Mouse (Mus musculus): Measurements from ENCODE around the gene Aim2.

Gene Aim2

DNA sequence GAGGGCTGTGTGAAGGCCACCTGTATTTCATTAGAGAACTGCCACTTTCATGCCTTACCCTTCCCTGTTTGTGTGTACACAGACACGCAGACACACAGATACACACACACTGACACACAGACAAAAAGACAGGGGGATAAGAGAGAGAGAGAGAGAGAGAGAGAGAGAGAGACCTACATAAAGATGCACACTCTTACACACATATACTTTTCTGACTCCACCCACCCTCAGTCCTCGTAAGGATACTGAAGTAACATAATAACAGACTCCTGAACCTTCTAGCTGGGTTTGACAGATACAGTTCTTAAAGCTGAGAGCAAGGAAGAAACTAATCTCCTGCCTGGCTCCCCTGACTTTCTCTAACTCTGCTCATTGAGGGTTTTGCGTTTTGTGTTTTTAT lies 38.8 kb downstream of the Aim2 start:
- no peak for DNase-seq (ENCODE audit: inconsistent age in 2 of 2, low spot score in 1 of 2)

DNA sequence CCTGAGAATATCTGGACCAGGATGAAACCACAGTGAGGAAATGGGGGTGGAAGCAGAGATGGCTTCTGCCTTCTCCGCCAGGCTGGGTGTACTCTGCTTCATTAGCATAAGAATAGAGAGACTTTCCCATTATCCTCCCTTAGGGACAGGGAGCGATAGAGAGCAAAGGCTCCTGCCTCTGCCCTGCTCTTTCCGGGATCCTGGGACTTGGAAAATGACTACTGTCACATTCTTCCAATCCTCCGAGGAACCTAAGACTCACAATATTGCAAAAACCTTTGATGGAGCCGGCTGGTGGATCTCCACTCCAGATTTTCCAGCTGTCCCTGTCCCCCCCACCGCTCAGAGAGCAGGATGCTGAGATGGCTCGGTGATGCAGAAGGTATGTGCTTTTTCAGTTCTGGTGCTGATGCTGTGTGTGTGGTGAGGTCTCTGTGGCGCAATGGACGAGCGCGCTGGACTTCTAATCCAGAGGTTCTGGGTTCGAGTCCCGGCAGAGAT lies 39.3 kb downstream of the Aim2 start:
- peak in 1 of 2 experiments; percentile 36 for DNase-seq (ENCODE audit: inconsistent age in 2 of 2, low spot score in 1 of 2)

DNA sequence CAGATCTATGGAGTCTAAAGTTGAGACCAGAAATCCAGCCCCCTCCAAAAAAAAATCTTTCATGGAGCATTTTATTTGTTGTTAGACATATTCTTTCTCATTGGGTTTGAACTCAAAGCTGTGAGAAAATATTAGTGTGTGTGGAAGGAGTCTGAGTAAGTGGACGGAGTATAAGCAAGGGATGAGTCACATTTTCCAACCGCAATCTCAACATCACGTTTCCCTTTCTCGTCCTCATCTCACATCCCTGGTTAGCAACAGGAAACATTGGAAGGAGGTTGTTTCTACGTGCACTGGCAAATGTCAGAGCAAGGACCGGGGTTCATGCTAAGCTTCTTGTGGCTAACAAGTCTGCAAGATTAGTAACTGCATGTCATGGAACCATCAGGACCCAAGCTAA lies 41.1 kb downstream of the Aim2 start:
- DNase-seq (ENCODE audit: inconsistent age in 2 of 2, low spot score in 1 of 2): no peak

DNA sequence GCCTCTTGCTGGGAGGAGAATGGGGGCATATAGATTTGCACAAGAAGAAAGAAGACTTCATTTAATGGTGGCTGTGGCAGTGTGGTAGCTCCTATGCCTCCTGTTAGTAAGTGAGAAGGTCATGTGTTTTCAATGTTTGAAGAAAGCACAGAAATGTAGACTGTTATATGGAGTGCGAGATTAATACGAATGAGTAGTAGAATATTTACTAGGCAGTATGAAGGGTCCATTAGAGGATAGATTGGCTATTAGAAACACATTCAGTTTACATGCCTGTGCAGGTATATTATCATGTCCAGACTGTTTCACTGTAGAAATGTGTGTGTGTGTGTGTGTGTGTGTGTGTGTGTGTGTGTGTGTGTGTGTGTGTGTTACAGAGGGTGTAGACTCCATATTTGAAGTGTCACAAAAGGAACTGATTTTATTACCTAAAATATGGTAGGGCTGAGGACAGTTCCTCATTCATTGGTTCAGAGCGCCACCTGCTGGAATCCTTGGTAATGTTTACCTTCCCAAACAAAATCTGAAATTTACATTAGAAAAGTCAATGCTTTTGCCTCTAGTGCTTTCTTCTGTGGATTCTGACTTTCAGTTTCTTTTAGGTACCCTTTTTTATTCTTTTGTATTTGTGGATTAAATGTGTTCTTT lies 47.8 kb downstream of the Aim2 start:
- peak; percentile 26 to 79 for DNase-seq (ENCODE audit: inconsistent age in 2 of 2, low spot score in 1 of 2)

DNA sequence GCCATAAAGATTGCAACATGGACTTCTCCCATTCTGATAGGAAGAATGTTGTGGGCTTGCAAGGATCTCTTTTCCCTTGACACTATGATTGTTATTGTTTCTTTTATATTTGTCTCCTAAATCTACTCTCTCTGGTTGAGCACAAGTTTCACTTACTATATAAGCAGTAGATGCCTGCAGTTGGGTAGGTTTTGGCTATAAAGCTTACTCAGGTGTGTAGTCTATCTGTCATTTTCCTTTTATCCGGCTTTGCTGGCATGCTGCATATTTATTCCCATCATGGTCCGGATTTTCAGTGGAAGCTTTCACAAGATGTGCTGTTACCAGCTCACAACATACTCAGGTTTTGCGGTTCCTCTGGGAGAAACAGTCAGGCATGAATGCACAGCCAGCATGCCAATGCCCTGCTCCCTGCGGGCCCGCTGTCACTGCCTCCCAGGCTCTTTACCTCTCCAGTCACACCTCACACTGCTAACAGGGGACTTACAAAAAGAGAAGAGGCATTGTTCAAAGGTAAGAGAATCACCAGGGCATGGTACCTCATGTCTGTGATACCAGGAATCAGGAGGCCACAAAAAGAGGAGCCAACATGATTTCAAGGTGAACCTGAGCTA lies 54.1 kb downstream of the Aim2 start:
- no peak for DNase-seq (ENCODE audit: inconsistent age in 2 of 2, low spot score in 1 of 2)

DNA sequence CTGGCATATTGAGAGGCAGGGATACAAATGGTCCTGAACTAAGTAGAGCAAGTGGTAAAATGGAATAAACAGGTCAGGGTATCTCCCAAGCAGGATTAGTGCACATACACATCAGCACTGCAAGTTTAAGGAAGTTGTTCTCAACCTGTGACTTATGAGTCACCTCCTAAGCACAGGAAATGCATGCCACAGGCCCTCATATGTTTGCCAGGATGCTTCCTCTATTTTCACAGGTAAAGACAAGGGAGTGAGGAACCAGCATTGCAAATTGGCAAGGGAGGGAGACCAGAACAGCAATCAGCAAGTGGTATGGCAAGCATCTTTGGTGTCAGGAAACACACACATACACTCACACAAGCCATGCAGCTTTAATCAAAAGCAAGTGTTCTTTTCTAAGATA lies 58.4 kb downstream of the Aim2 start:
- DNase-seq (ENCODE audit: inconsistent age in 2 of 2, low spot score in 1 of 2): no peak

DNA sequence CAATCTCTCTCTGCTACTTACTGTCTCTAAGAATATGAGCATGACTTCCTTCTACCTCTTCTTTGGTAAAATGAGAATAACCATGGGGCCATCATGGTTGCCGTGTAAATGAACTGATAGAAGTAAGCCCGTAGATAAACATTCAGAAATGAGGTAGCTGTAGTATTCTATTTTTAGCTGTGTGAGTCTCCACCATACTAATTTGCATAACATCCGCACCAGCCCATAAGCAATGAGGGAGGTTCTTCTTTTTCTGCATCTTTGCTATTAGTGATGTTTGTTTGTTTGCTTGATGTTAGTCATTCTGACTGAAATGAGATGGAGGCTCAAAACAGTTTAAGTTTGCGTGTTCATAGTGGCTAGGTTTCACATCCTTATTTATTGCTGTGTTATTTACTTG lies 61.2 kb downstream of the Aim2 start:
- DNase-seq (ENCODE audit: inconsistent age in 2 of 2, low spot score in 1 of 2): no peak

DNA sequence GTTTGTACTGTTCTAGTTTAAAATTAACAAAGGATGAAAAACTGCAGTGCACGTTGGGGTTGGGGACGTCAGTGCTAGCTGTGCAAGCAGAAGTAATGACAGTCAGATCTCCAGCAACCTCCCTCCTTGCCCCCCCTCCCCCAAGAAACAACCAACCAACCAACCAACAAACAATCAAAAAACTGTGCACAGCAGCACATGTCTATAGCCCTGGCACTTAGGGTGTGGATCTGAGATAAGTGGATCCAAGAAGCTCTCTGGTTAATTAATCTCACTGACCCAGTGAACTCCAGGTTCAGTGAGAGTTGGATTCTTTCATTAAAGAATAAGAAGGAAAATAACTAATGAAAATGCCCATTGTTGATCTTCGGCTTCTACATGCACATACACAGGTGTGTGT lies 64.0 kb downstream of the Aim2 start:
- no peak for DNase-seq (ENCODE audit: inconsistent age in 2 of 2, low spot score in 1 of 2)

DNA sequence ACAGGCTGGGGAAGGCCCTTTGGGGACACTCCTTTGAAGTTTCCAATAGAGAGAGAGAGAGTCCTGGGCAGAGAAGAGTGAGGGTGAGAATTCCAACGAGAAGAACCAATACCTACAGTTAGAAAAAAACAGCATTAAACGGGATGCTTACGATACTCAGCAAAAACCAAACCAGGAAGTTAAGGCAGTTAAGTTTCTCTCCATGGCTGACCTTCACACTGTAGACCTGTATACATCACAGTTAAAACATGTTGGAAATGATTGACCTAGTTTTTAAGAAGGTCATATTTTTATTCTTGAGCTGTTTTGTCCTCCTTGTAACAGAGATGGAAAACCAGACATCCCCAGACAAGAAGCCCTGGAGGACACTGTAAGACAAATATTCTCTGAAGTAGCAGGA lies 67.8 kb downstream of the Aim2 start:
- DNase-seq (ENCODE audit: inconsistent age in 2 of 2, low spot score in 1 of 2): no peak

DNA sequence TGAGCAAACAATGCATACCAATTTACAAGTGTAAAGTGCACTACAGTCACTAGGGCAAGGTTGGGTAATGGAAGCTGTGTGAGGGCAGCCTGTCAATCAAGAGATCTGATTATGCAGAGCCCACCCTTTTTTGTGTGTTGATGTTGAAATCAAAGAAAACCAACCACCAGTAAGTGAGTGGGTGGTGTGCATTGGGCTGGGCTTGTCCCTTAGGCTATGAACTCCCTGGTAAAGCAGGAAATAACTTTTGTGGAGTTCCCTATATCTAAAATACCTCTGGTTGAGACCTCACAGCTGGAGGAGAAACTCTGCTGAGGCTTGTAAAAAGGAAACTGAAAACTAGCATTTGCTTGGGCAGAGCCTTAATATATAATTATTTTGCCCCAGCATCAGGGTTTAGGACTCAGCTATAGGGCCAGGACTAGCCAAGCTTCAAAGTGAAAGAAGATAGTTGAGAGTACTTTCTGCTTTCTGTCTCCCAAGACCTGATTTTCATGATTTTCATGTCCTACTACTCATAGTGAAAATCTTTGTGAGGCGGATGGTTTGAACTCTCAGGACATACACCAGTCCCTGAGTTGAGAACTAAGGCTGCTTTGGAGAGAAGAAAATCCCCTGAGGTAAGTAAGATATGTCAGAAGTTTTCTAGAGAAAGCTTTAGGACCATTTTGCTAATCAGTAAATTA lies 68.4 kb downstream of the Aim2 start:
- no peak for DNase-seq (ENCODE audit: inconsistent age in 2 of 2, low spot score in 1 of 2)

DNA sequence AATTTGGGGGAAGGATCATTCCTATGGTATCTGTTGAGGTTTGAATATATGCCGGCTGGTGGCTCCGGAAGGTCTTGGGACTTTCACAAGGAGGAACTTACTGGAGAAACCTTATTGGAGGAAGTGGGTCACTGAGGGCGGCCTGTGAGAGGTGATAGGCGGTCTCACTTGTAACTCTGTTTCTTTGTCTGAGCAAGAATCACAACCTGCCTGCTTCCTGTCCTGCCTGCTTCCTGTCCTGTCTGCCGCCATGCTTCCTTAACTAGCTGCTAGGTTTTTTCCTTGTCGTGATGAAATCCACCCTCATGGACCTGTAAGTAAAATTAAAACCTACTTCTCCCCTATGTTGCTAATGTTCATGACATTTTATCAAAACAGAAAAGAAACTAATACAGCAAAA lies 69.7 kb downstream of the Aim2 start:
- peak; percentile 8 to 26 for DNase-seq (ENCODE audit: inconsistent age in 2 of 2, low spot score in 1 of 2)

DNA sequence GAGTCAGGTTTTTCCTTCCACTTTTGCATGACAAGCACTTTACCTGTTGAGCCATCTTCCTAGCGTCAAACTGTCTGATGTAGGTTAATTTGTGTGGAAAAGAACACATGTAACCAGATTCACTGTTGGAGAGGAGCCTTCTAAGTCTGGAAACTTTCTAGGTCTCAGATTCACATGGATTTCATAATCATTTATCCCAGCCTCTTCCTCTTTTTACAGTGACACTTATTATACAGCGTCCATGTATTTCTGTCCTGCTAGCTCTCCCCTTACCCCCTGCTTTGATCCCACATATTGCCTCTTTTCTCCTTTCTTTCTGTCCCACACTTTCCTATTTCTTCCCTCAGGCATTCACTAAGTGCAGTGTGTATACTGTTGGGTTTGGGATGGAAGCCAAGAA lies 75.7 kb downstream of the Aim2 start:
- no peak for DNase-seq (ENCODE audit: inconsistent age in 2 of 2, low spot score in 1 of 2)

DNA sequence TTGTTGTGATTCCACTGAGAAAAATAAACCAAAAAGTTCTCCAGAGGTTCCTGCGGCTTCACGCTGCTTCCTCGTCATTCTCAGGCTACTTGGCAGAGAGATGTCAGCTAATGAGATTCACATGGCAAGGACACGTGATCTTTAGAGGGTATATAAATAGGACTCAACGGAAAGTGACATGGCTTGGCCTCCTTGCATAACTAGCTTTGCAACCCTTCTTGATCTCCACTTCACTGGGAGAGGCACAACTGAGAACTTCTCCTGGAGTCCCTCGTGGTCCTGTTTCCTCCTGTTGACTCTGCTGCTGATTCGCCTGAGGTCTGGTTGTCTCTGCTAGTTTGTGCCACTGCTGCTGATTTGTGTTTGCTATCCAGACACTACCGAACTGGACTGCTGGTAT lies 76.7 kb downstream of the Aim2 start:
- DNase-seq (ENCODE audit: inconsistent age in 2 of 2, low spot score in 1 of 2): peak in 1 of 2 experiments; percentile 22

DNA sequence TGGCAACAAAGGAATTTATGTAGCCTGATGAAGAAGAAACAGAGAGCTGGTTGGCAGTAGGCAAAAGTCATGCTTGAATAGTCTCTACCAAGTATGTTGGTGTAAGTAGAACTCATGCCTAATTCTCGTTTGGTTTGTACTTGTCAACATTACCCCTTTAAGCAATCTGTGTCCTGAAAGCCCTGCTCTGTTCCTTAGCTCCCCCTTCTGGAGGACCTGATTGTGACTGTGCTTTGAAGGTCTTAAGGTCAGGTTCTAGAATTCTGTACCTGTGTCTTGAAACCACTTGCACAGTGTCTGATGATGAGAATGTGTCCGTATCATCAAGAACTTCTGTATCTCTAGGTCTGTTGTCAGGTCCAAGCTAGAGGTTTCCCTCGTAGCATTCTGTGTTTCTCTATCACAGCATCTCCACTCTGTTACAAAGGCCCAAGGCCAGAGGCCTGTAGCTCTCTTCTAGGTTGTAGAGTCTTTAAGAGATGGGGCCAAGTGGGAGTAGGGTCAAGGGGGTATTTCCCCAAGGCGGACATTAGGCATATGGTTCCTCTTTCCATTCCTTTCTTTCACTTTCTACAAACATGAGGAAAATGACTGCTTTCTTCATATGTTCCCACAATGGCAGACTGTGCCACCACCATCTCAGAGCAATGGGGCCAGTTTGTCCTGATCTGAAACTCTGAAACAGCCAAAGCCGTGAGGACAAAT lies 79.5 kb downstream of the Aim2 start:
- no peak for DNase-seq (ENCODE audit: inconsistent age in 2 of 2, low spot score in 1 of 2)

DNA sequence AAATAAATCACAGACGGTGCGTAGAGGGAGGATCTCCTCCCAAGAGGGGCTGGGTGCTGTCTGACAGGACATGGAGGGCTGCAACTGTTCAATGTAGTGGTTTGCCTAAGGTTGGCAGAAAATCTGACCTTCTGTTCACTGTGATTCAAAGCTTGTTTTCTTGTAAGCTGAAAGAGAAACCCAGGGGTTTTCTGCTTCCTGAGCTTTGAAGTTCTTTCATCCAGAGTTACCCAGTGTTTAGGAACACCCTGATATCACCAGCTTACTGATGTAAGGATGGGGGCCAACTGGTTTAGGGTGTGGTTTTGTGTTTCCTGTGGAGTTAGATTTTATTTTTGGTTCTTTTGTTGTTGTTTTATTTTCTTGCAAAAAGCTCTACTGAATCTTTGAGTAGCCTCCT lies 81.7 kb downstream of the Aim2 start:
- no peak for DNase-seq (ENCODE audit: inconsistent age in 2 of 2, low spot score in 1 of 2)

DNA sequence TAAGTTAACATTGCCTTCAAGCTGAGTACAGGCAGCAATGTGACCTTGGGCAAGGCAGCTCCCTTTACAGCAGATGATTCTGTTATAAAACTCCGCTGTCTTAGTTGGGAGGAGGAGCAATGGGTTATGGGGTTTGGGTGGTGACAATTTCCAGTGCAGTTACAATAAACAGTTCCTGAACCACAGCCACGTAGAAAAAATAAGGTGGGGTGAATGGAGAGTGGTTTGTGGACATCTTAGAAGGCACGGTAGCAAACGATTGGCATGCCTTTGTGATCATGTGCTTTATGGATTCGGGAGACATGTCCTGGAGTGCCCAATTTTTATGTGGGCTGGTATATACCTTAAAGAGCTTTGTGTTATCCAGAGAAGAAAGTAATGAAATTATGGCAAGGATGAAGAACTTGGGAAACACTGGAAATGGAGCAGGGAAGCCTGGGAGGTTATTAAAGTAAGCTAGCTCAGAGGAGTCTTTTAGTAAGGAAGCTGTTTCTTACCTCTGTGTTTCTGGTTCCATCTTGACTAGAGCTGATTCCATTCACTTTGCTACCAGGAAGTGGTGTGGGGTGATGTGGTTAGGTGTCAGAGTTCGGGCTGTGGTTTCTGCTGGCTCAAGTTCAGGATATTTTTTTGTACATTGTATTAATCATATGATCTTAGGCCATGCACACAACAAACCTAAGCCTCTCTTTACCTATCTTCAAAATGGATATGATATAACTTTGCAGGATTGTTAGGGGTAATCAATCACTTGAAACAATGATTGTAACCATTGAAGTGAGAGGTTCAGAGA lies 86.7 kb downstream of the Aim2 start:
- no peak for DNase-seq (ENCODE audit: inconsistent age in 2 of 2, low spot score in 1 of 2)

DNA sequence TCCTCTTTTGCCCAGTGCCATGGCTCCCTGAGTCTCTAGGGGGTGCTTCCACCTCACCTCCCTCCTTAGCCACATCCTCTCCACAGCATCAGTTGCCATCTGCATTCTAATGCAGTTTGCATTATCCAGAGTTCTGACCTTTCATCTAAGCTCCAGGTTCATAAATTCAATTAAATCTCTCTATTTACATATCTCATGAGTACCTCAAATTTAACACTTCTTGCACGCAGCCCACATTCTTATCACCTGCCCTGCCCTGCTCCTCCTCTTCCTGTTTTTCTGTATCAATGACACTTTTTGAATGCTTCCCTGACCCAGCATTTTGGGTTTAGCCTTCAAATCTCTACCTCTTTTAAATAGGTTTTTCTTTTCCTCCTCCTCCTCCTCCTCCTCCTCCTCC lies 90.0 kb downstream of the Aim2 start:
- no peak for DNase-seq (ENCODE audit: inconsistent age in 2 of 2, low spot score in 1 of 2)

DNA sequence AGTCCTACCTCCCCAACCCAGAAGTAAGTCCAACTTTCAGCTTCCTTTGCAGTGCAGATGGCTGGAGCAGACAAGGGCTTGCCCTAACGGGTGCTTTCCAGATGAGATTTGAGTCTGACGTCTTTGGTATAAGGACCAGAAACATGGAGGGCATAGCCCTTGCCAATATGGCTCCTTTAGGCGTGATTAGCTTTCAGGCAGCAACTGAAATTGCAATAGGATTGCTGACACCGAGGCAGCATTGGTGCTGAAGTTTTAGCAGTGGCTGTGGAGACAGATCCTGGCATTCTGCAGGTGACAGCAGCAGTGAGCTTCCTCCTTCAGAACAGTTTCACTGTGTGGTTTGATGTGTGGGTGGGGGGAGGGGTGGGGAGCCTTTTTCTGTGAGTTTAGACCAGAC lies 90.5 kb downstream of the Aim2 start:
- no peak for DNase-seq (ENCODE audit: inconsistent age in 2 of 2, low spot score in 1 of 2)

DNA sequence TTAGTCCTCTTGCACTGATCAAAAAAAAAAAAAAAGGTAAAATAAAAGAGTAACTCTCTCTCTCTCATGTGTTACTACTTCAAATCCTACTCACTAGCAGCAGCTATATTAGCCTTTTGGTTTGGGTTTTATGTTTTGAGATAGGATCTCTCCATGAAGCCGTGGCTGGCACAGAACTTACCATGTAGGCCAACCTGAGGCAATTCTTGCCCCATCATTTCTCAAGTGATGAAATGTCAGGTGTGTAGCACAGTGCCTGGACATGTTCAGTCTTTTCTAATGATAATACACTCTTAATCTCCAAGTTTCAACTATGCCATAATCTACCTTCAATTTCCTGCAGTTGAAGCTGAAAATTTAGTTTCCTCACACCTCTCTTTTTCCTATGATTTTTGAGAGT lies 92.4 kb downstream of the Aim2 start:
- DNase-seq (ENCODE audit: inconsistent age in 2 of 2, low spot score in 1 of 2): no peak

DNA sequence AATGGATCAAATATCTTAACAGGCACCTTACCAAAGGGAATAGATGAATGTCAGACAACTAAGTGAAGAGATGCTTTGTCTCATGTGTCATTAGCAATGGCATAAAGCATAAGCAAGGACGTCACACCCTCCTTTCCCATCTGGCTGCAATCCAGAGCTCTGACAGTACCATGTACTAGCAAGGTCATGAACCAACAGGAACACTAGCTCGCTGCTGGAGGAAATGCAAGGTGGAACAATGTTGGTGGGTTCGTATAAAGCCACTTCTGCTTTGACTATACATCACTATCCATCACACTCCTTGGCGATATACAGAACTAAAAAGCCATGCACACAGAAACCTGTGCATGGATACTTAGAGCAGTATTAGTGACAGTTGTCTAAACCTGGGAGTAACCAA lies 96.4 kb downstream of the Aim2 start:
- DNase-seq (ENCODE audit: inconsistent age in 2 of 2, low spot score in 1 of 2): peak; percentile 14 to 49

DNA sequence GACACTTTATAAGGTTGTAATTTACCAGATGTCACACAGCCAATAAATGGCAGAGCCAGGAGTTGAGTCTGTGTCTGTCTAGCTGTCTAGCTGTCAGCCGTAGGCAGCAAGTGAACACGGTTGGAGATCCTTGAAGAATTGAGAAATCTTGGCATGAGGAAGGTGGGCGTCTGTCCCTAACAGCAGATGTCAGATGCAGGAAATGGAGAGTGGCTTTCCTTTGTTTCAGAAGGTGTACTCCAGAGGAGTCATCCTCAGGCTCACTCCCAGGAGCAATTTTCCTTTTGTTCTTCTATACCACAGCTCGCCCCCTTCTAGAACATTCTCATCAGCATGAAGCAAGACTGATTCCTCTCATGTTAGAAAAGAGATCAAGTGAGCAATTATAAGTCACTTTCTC lies 99.9 kb downstream of the Aim2 start:
- DNase-seq (ENCODE audit: inconsistent age in 2 of 2, low spot score in 1 of 2): no peak
